Mouse (Mus musculus) NIH3T3 (cell line): ENCODE measurements around the gene Klhl33.
A peak's percentile ranks its signal among the peaks of the same experiment; 100 is the strongest.
"Not testable (repeated sequence)": the region's sequence is repeated elsewhere in the genome, so short reads cannot be mapped to it uniquely, and the experiment has no call there.

ENCODE experiments used
- DNase-seq: peaks from one replicate; pipeline ENCODE4 v3.0.0-alpha.2; 2012; ENCODE audit warnings: low read depth

Gene Klhl33

DNA sequence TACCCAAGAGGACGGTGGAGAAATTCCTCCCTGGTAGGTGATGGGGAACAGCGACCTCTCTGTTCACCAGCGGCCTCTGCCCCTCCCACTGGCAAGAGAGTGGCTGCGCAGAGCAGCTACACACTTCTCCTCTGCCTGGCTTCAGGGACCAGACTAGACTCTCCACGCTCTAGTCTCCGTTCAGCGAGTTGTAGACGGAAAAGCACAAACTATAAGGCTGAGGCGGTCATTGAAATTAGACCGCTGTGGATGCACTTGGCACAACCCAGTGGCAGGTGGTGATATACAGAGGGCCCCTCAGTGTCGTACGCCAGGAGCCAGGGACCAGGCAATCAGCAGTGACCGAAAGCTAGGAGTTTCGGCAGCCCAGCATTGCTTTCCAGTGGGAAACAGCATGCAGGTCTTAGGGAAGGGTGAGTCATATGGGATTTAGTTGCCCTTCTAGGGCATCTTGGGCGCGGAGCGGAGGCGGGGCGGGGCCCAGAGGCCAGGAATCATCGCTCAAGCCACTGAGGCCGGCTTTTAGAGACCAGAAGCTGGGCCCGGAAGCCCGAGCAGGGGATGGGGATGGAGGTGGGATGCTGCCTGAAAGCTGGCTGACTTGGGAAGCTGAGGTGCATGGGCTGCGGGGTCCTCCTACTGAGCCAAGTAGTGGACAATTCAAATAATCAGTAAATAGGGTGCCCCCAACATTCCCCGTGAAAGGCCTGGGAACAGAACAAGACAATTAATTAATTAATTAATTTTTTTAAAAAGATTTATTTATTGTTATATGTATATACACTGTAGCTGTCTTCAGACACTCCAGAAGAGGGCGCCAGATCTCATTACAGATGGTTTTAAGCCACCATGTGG, 6.9 kb upstream of the Klhl33 start:
- no peak for DNase-seq

DNA sequence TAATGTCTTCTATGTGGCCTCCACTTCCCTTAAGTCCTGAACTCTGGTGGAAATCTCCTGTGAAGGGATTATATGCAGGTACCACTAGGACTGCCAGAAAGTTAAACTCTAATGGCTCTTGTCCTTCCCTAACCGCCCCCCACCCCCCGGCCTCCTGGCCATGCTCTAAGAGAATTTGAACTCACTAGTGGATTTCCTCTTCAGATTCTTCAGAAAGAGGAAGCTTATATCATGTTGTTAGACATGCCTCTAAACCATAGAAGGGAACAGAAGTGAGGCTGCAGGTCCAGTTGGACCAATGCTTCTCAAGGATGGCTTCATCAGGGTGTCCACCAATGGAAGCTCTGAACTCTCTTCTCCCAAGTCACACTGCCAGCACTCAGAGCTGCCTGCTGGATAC, 685 bp upstream of the Klhl33 start:
- not testable (repeated sequence) for DNase-seq

DNA sequence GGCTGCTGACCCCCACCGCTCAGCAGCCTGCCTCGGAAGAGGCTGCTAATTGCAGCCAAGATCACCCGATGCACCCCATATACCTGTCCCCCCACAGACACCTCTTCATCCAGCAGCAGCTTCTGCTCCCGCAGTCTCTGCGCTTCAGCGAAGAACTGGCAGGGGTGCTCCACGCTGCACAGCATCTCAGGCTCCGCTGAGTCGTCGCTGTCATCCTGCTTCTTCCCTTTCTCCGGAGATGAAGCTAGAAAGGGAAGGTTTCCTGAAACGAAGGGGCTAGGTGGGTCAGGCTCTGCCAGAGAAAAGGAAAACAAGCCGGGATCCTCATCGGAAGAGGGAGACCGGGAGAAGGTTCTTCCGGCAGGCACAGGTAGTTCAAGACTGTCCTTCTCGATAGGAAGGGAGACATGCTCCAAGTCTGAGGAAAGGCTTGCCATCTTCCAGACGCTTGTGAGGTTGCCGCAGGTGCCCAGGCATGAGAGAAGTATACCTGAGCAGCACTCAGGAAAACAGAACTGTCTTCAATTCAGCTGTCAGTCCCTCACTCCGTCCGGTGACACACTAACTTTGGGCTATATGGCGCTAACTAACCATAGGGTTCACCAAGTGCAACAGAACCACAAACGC, 447 bp downstream of the Klhl33 start:
- DNase-seq, result peak; percentile 31

DNA sequence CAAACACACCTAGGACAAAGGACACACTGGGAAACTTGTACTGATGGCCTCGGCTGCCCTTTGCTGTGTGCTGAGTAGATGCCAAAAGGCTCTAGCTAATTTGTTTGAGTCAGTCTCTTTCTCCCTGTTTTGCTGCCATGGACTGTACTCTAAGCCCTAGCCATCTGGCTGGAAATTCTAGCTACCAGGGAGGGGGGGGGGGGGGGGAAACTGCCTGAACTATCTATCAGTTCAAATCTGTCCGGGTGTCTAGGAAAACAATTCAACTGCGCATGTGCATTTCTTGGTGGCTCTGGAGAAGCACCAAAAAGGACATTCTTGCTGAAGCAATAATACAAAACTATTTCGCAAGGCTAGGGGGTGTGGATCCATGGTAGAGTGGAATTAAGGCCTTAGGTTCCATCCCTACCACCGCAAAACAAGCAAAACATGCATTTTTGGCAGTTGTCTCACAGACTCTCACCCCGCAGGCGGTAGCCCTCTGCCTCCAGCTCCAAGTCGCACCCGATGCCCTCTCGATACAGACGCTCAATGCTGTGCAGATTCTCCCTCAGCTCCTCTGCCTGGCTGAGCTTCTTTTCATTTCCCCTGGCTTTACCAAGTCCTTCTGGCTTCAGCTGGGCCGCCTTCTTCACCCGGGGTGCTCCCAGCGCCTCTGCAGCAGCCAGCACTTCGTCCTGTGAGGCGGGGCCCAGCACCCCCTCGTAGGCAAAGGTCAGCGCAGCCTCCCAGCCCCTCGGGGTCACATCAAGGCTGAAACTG, 1.1 kb downstream of the Klhl33 start:
- peak; percentile 94 for DNase-seq

DNA sequence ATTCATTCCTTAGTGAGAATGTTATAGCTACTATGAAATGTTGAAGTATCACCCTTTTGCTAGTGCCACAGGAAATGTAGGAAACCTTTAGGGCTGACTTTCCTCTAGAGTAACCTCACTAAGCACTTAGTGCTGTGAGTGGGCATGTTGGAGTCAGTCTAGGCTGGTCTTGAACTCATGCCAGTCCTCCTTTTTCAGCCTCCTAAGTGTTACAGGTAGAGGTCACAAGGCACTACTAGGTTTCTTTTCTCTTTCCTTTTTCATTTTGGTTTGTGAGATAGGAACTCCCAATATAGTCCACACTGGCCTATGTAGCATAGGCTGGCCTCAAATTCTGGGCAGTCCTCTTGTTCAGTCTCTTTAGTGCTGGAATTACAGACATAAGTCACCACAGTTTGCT, 1.9 kb downstream of the Klhl33 start:
- DNase-seq, result peak; percentile 3

DNA sequence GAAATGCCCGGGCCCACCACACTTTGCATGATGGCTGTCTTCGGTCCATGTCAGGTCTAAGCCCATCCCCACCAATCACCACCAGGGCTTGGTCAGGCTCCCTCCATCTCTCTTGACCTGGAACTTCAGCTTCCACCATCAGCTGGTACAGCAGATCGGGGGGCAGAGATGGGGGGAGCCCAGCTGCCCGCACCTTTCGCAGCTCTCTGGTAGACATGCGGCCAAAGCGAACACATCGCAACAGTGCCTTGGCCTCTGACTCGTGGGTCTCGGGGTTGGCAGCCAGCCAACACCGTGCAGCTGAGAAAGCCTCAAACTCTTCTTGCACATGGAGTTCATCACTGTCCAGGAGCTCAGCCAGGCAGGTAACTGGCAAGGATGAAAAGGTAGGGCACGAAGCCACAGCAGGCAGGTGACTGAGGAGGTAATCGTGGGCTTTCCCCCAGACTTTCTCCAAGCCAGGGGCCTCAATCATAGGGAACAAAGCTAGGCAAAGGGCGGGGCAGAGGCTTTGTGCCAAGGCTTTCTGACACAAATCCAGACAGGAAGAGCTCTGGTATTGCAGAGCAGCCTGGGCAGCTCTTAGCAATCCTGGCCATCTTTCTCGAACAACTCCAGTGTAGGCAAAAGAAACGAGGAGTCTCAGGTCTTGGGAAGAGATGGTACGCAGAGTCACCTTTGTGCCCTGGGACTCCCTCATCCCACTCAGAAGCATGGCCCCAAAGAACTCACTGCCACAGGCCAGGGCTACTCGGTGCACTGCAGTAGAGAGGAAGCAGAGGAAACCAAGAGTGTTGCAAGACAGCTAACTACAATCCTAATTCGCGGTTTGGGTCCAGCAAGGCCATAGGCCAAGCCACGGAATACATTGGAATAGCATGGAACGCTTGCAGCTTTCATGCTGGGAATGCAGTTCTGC, 4.5 kb downstream of the Klhl33 start:
- DNase-seq, result peak; percentile 68

DNA sequence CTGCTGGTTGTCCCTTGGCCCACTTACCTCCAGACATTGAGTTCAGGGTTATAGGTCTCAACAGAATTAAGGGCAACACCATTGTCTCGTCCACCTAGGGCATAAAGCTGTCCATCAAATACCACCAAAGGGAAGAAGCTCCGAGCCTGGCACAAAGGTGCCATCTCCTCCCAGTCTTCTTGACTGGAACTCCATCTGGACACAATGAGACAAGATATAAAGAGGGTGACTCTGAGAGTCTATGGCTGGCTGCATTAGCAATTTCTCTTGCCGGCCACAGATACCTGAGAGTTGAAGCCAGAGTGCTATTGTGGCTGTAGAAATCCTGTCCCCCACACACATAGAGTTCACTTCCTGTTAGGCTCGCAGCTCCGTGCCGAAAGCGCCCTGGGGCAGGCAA, 5.2 kb downstream of the Klhl33 start:
- no peak for DNase-seq

DNA sequence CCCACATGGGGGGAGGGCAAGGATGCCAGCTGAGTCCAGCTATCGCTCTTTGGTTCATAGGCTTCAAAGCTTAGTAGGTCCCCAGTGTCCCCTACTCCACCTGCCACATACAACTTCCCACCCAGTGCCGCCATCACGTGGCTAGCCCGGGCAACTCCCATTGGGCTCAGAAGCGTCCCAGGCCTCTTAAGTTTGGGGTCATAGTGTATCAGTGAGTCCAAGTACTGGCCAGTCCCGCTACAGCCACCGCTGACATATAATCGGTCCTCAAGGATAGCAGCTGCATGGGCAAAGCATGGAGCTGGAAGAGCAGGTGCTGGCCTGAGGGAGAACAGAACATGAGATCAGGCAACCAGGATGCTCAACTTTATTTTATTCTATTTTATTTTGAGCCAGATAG, 5.7 kb downstream of the Klhl33 start:
- no peak for DNase-seq

DNA sequence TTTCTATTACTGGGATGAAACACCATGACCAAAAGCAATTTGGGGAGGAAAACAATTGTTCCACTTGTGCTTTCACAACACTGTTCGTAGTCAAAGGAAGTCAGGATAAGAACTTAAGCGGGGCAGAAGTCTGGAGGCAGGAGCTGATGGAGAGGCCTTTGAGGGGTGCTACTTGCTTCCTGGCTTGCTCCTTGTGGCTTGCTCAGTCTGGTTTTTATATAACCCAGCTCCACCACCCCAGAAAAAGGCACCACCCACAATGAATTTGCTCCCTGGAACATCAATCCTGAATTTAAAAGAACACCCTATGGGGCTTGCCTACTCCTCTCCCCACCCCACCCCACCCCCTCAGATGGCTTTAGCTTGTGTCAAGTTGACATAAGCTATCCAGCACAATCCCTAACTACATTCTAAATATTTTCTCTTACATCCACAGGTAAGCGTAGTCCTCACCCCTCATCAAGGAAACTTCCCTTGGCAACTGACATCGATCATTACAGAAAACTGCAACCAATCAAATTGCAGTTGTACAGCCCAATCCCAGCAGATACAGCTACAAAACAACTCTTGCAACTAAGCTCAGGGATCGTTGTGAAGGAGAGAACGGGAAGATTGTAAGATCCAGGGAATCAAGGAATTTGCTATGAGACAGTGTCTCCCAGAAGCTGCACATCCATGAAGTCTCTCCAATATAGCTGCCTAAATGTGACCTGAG, 20.9 kb downstream of the Klhl33 start:
- DNase-seq, result no peak

DNA sequence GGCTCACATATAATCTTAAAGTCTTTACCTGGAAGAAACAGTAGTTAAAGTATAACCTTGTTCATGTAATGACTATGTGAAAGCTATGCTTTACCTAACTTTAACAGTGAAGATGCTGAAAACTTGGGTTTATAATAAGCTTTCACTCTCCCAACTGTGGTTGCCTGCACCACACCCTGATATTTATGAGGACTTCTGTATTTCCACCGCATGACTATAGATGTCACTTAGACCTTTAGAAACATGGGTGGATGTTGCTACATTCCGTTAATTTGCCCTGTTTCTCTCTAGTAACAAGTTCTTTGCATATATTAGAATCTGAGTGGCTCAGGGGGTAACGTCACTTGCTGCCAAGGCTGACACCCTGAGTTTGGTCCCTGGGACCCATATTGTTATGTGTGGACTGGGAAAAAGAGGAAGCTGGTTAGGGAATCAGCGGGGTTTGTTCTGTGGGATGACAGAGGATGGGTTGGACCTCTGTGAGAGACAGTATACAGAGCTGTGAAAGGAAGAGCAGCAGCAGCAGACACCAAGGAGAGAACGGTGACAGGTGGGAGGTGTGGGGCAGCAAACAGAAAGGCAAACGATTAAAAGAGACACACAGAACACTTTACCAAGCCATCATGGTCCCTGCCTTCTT, 21.6 kb downstream of the Klhl33 start:
- DNase-seq, result no peak

DNA sequence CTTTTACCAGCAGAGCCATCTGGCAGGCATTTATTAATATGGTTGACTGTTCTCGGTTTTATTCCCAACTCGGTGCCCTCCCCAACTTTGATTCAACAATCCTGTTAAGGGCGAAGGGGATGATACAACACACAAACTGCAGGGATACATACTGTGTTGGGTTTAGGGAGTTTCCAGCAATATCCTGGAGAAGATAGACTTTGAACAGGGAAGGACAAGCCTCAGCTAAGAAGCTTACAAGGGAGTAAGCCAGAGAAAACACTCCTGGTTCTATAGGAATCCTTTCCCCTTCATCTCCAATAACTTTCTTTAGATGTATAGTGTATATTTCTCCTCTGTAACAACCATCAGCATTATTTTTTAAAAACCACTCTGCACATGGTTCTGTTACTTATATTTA, 22.1 kb downstream of the Klhl33 start:
- no peak for DNase-seq

DNA sequence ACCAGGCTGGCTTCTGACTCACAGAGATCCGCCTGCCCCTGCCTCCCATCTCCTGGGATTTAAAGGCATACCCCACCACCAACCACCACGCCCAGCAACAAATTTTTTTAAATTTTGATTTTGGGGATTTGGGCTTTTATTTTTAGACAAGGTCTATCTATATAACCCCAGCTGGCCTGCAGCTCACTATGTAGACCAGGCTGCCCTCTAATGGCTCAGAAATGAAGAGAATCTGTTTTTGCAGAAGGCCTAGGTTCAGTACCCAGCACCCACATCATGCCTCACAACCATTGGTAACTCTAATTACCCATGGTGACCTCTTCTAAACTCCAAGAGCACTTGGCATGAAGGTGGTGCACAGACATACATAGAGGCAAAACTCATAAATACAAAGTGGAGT, 26.0 kb downstream of the Klhl33 start:
- peak; percentile 8 for DNase-seq

DNA sequence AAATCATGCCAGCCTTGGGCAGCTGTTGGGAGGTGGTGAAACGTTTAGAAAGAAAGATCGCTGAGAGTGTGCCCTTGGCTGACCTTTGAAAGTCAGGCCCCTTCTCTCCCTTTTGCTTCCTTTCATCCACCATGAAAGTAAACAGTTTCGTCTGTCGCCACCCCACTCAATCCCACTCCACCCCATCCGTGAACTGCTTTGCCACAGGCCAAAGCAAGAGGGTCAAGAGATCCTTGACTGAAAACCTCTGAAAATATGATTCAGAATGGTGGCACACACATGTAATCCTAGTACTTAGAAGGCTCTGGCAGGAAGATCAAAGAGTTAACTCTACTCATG, 26.5 kb downstream of the Klhl33 start:
- no peak for DNase-seq

DNA sequence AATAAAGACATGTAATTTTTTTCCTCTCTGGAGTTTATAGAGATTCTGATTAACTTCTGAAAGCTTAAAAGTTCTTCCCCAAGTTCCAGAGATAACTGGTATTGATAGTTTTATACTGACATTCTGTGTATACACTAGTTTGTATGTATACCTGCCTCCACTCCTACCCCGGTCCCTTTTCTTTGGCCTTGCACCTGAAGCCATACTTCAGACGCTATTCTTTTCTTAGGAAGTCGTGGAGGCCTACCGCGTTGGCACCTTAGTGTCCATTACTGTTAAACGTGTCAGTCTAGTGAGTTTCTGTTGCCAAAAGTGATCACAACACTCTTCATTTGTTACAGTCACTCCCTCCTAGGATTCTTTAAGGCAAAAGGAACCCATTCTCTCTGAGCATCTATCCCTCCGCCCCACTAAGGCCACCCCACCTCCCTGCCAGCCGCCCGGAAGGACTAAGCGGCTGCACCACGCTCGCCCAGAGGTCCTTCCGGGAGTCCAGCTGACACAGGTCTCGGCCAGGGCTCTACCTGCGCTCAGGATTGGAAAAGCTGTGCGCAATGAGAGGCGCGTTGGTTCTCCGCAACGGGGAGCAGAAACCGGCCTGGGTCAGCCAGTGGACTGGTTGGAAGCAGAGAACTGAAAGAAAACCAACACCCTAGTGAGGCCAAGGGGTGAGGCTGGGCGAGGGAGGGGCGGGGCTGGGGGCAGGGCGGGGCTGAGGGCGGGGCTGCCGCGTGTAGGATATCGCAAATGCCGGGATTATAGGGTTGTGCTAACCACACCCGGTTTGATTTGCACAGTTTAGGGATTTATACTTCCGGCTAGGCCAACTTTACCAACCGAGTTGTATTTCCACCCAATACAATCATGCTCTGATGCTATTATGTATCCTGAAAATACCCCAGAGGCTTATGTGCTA, 27.2 kb downstream of the Klhl33 start, which contains the start of gene Tep1:
Gene Tep1 (minus strand): TSS at position 672 of the 916 bp plus-strand sequence.
- peak; percentile 83 for DNase-seq

DNA sequence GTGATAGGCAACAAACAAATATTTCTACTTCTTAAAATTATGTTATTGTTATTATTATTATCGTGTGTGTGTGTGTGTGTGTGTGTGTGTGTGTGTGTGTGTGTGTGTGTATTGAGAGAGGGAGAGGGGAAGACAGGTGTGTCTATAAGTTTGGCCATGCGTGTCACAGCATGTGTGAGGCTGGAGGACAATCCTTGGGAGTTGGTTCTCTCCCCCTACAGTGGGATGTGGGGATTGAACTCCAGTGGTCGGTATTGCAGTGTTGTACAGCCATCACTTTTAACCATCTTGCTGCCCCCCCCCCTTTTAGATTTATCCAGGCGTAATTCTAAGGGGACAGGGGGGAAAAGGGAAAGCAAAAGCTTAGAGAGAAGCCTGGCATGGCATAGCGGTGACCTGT, 28.7 kb downstream of the Klhl33 start:
- DNase-seq, result no peak

DNA sequence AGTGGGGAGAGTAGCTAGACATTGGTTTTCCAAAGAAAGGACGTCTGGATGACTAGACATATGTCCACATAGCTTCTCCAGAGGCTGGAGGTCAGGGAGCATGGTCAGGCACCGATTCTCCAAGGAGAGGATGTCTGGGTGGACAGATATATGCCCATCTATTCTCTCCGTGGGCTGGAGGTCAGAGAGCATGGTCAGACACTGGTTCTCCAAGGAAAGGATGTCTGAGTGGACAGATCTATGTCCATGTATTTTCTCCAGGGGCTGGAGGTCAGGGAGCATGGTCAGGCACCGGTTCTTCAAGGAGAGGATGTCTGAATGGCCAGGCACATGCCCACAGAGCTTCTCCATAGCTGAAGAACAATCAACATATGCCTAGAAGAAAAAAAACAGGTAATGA, 29.1 kb downstream of the Klhl33 start:
- no peak for DNase-seq

DNA sequence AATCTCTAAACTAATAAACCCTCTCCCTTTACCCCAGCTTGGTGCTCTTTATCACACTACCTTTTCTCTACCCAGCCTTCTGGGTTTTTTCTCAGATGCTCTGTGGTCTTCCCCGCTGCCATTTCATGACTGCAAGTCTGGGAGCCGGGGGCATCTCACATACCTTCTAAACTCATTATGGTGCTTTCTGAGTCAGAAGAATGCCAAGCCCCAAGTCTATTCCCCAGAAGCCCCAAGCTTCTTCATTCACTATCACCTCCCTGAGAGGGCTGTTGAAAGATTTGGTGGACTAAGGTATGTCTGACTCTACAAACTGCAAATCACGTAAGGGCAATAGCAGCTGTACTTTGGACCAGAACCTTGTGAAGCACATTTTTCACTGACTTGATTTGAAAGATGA, 30.3 kb downstream of the Klhl33 start:
- no peak for DNase-seq

DNA sequence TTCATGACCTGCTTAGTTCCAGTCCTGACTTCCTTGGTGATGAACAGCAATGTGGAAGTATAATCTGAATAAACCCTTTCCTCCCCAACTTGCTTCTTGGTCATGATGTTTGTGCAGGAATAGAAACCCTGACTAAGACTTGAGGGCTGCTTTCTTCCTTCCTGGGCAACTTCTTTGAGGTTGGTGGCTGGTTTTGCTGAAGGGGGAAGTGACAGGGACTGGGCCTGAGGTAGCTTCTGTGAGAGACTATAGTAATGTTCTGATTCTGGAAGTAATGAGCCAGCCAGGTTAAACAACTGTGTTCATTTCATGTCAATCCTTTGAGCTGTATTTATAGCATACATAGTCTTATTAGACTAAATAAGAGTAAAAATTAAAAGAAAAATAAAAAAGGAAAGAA, 32.3 kb downstream of the Klhl33 start:
- not testable (repeated sequence) for DNase-seq

DNA sequence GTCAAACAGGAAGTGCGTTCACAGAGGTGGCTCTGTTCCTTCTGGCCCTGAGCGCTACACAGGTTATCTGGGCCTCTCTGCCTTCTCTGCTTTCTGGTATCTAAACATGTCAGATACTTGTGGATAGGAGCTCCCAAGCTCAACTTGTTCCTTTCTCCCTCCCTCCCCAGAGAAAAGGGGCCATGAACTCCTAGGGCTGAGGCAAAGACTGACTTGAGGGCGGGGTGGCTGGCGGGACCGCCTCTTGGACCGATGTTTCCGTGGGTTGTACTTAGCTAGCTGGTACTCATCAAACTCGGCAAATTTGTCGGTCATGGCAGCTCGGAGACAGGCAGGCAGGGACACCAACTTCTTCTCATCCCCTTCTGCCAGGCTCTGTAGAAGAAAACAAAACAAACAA, 34.7 kb downstream of the Klhl33 start:
- no peak for DNase-seq

DNA sequence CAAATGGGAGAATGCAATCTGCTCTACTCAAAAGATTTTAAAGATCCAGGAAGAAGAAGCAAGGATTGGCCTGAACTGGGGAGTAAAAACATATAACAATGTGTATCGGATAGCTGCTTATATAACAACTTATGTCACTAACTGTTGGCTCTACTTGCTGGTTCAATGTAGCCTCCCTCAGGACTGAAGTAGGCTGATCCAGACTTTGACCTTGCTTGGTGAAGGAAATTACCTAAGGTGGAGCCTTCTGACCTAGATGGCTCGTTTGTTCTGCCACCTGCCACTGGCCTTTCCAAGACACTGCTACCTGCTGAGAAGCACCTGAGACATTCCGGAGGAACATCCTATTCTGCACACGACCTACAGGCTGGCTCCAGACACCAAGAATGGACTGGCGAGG, 41.5 kb downstream of the Klhl33 start:
- DNase-seq, result no peak
